Mouse (Mus musculus): ENCODE measurements at regions not wholly inside any gene's neighbourhood (a gene's known extent, or its start where the extent isn't known, plus 50 kb on each side); places are given as distances from the start of the nearest gene placed in this dataset.

- no peaks in the 10 kb centered on the region for H3K4me1 ChIP-seq
- no peak overlapping the region for H3K27ac ChIP-seq
- no peak for ATAC-seq (ENCODE audit: insufficient number of reproducible peaks, insufficient read depth, low FRiP score, low TSS enrichment, low read depth)
- no peak overlapping the region for H3K4me2 ChIP-seq
- no peaks in the 10 kb centered on the region for H3K27me3 ChIP-seq
- H3K36me3 ChIP-seq = no peaks in the 10 kb centered on the region
- no peak overlapping the region for H3K4me3 ChIP-seq
- no peak overlapping the region for H3K9ac ChIP-seq
- H3K9me3 ChIP-seq = no peaks in the 10 kb centered on the region
- 60% methylated on average over 1 of the region's 1 CpGs for WGBS
Measured at GRCm38 (mm10) chr4:95247977-95248376, 196.0 kb upstream of the Jun start.

GRCm38 (mm10) chr4:95249031-95249430, 197.0 kb upstream of the Jun start:
- Histone ChIP-seq H3K4me3 (no peak overlapping the region), H3K9me3 (no peaks in the 10 kb centered on the region), H3K4me1 (no peaks in the 10 kb centered on the region), H3K36me3 (no peaks in the 10 kb centered on the region), H3K9ac (no peak overlapping the region), H3K27me3 (no peaks in the 10 kb centered on the region), H3K27ac (no peak overlapping the region), H3K4me2 (no peak overlapping the region)
- ATAC-seq (ENCODE audit: insufficient number of reproducible peaks, insufficient read depth, low FRiP score, low TSS enrichment, low read depth) = no peak
- 87% methylated on average over 4 of the region's 4 CpGs for WGBS

- Histone ChIP-seq H3K9me3 (no peaks in the 10 kb centered on the region), H3K9ac (no peak overlapping the region), H3K36me3 (no peaks in the 10 kb centered on the region), H3K4me1 (no peaks in the 10 kb centered on the region), H3K27ac (no peak overlapping the region), H3K27me3 (no peaks in the 10 kb centered on the region), H3K4me2 (no peak overlapping the region), H3K4me3 (no peak overlapping the region)
- no peak for ATAC-seq (ENCODE audit: insufficient number of reproducible peaks, insufficient read depth, low FRiP score, low TSS enrichment, low read depth)
- 41% methylated on average over 1 of the region's 1 CpGs for whole genome bisulfite sequencing
Measured at GRCm38 (mm10) chr4:95250083-95250482, 198.1 kb upstream of the Jun start.

GRCm38 (mm10) chr4:95269766-95270165, 217.7 kb upstream of the Jun start:
- Histone ChIP-seq H3K36me3 (no peaks in the 10 kb centered on the region), H3K4me2 (no peak overlapping the region), H3K4me1 (no peaks in the 10 kb centered on the region), H3K27ac (no peak overlapping the region), H3K4me3 (no peak overlapping the region), H3K9me3 (no peaks in the 10 kb centered on the region; the same call in 1 of the 2 replicates), H3K27me3 (no peaks in the 10 kb centered on the region), H3K9ac (no peak overlapping the region)
- ATAC-seq (ENCODE audit: insufficient number of reproducible peaks, insufficient read depth, low FRiP score, low TSS enrichment, low read depth) = no peak

- Histone ChIP-seq H3K27ac (no peak overlapping the region), H3K4me3 (no peak overlapping the region), H3K4me1 (no peaks in the 10 kb centered on the region), H3K36me3 (no peaks in the 10 kb centered on the region), H3K4me2 (no peak overlapping the region), H3K9ac (no peak overlapping the region), H3K9me3 (no peaks in the 10 kb centered on the region; the same call in 1 of the 2 replicates), H3K27me3 (no peaks in the 10 kb centered on the region)
- ATAC-seq (ENCODE audit: insufficient number of reproducible peaks, insufficient read depth, low FRiP score, low TSS enrichment, low read depth) = no peak
- 46% methylated on average over 1 of the region's 1 CpGs for WGBS
Measured at GRCm38 (mm10) chr4:95270389-95270788, 218.4 kb upstream of the Jun start.

- 54% methylated on average over 3 of the region's 3 CpGs for WGBS
- ATAC-seq (ENCODE audit: insufficient number of reproducible peaks, insufficient read depth, low FRiP score, low TSS enrichment, low read depth) = no peak
- H3K4me3 ChIP-seq = no peak overlapping the region
Measured at GRCm38 (mm10) chr4:95276231-95276630, 224.2 kb upstream of the Jun start.

GRCm38 (mm10) chr4:95277989-95278713, 226.1 kb upstream of the Jun start:
- H3K4me3 ChIP-seq = no peak overlapping the region
- peak overlapping the region; percentile 26; the same call in 1 of the 2 replicates for H3K4me2 ChIP-seq
- no peaks in the 10 kb centered on the region for H3K9me3 ChIP-seq
- no peak for ATAC-seq (ENCODE audit: insufficient number of reproducible peaks, insufficient read depth, low FRiP score, low TSS enrichment, low read depth)
- peaks cover 25% of the 10 kb centered on the region for H3K4me1 ChIP-seq
- no peaks in the 10 kb centered on the region for H3K27me3 ChIP-seq
- 0 out of 2 replicates have a peak overlapping the region, but pooled peaks have one; percentile 27 for H3K9ac ChIP-seq
- H3K36me3 ChIP-seq = no peaks in the 10 kb centered on the region
- peak overlapping the region; percentile 75 for H3K27ac ChIP-seq
- WGBS = 52% methylated on average over 11 of the region's 11 CpGs

More at GRCm38 (mm10) chr4:95276231-95276630, 224.2 kb upstream of the Jun start:
- no peak overlapping the region for H3K4me2 ChIP-seq
- no peak overlapping the region for H3K9ac ChIP-seq
- no peaks in the 10 kb centered on the region; the same call in 1 of the 2 replicates for H3K9me3 ChIP-seq
- H3K27ac ChIP-seq = no peak overlapping the region; the same call in 1 of the 2 replicates
- H3K4me1 ChIP-seq = peaks cover 21% of the 10 kb centered on the region
- no peaks in the 10 kb centered on the region for H3K27me3 ChIP-seq
- H3K36me3 ChIP-seq = no peaks in the 10 kb centered on the region

GRCm38 (mm10) chr4:95278714-95279095, 226.7 kb upstream of the Jun start:
- no peaks in the 10 kb centered on the region for H3K27me3 ChIP-seq
- no peaks in the 10 kb centered on the region for H3K9me3 ChIP-seq
- peak overlapping the region; percentile 26; the same call in 1 of the 2 replicates for H3K4me2 ChIP-seq
- 25% methylated on average over 13 of the region's 13 CpGs for WGBS
- H3K9ac ChIP-seq = 0 out of 2 replicates have a peak overlapping the region, but pooled peaks have one; percentile 27
- no peak for ATAC-seq (ENCODE audit: insufficient number of reproducible peaks, insufficient read depth, low FRiP score, low TSS enrichment, low read depth)
- no peaks in the 10 kb centered on the region for H3K36me3 ChIP-seq
- H3K4me1 ChIP-seq = peaks cover 25% of the 10 kb centered on the region
- H3K27ac ChIP-seq = peak overlapping the region; percentile 75
- H3K4me3 ChIP-seq = no peak overlapping the region

- Histone ChIP-seq H3K4me3 (no peak overlapping the region), H3K9ac (no peak overlapping the region), H3K4me2 (no peak overlapping the region), H3K36me3 (no peaks in the 10 kb centered on the region), H3K27ac (peak overlapping the region; percentile 75), H3K4me1 (peaks cover 25% of the 10 kb centered on the region), H3K27me3 (no peaks in the 10 kb centered on the region), H3K9me3 (no peaks in the 10 kb centered on the region)
- WGBS = 52% methylated on average over 2 of the region's 2 CpGs
- ATAC-seq (ENCODE audit: insufficient number of reproducible peaks, insufficient read depth, low FRiP score, low TSS enrichment, low read depth) = no peak
Measured at GRCm38 (mm10) chr4:95279200-95279599, 227.2 kb upstream of the Jun start.

- Histone ChIP-seq H3K9me3 (no peaks in the 10 kb centered on the region), H3K4me3 (no peak overlapping the region), H3K36me3 (no peaks in the 10 kb centered on the region), H3K4me2 (no peak overlapping the region), H3K27me3 (no peaks in the 10 kb centered on the region), H3K27ac (no peak overlapping the region), H3K4me1 (peaks cover 25% of the 10 kb centered on the region), H3K9ac (no peak overlapping the region)
- ATAC-seq (ENCODE audit: insufficient number of reproducible peaks, insufficient read depth, low FRiP score, low TSS enrichment, low read depth) = 0 out of 2 replicates have a peak, but pooled peaks have one; percentile 46
- 25% methylated on average over 3 of the region's 3 CpGs for WGBS
Measured at GRCm38 (mm10) chr4:95282083-95282482, 230.1 kb upstream of the Jun start.

GRCm38 (mm10) chr4:95283789-95284188, 231.8 kb upstream of the Jun start:
- ATAC-seq (ENCODE audit: insufficient number of reproducible peaks, insufficient read depth, low FRiP score, low TSS enrichment, low read depth) = no peak
- Histone ChIP-seq H3K27ac (no peak overlapping the region), H3K4me3 (no peak overlapping the region), H3K4me1 (peaks cover 17% of the 10 kb centered on the region), H3K27me3 (no peaks in the 10 kb centered on the region), H3K4me2 (no peak overlapping the region), H3K9ac (no peak overlapping the region), H3K9me3 (no peaks in the 10 kb centered on the region), H3K36me3 (no peaks in the 10 kb centered on the region)
- 83% methylated on average over 2 of the region's 2 CpGs for WGBS

GRCm38 (mm10) chr4:95284192-95284591, 232.2 kb upstream of the Jun start:
- H3K4me2 ChIP-seq = no peak overlapping the region
- no peaks in the 10 kb centered on the region for H3K27me3 ChIP-seq
- 90% methylated on average over 2 of the region's 2 CpGs for WGBS
- H3K4me1 ChIP-seq = peaks cover 12% of the 10 kb centered on the region
- H3K9me3 ChIP-seq = no peaks in the 10 kb centered on the region
- no peak overlapping the region for H3K4me3 ChIP-seq
- no peak for ATAC-seq (ENCODE audit: insufficient number of reproducible peaks, insufficient read depth, low FRiP score, low TSS enrichment, low read depth)
- no peak overlapping the region for H3K27ac ChIP-seq
- no peak overlapping the region for H3K9ac ChIP-seq
- no peaks in the 10 kb centered on the region for H3K36me3 ChIP-seq
